Mouse (Mus musculus) kidney, embryonic 14.5 days (tissue): ENCODE measurements at regions not wholly inside any gene's neighbourhood (a gene's known extent, or its start where the extent isn't known, plus 50 kb on each side); places are given as distances from the start of the nearest gene placed in this dataset.

Experiments
- ATAC-seq: fragments of 200-750 bp; cut with Nextera tagmentation; 2 replicates; pipeline ENCODE4 v1.8.0; 2017; ENCODE audit warnings: moderate number of reproducible peaks, mild to moderate bottlenecking, moderate TSS enrichment, moderate library complexity; ENCODE audit not compliant: low FRiP score, low TSS enrichment
- H3K27ac ChIP-seq: fragments of 300-500 bp; sonication (generic); 2 replicates; pipeline ENCODE4 v1.5.1; 2014; ENCODE audit warnings: low read depth, mild to moderate bottlenecking, low read length, moderate library complexity, mixed read lengths
- H3K27me3 ChIP-seq: fragments of 300-500 bp; sonication (generic); 2 replicates; pipeline ENCODE4 v1.6.1; 2014; ENCODE audit warnings: mild to moderate bottlenecking, low read length; ENCODE audit not compliant: control insufficient read depth, insufficient read depth
- H3K36me3 ChIP-seq: fragments of 300-500 bp; sonication (generic); 2 replicates; pipeline ENCODE4 v1.6.1; 2014; ENCODE audit warnings: low read length, mixed read lengths; ENCODE audit not compliant: control insufficient read depth, insufficient read depth
- H3K4me1 ChIP-seq: fragments of 300-500 bp; sonication (generic); 2 replicates; pipeline ENCODE4 v1.6.1; 2014; ENCODE audit warnings: low read length, mixed read lengths; ENCODE audit not compliant: control insufficient read depth, insufficient read depth
- H3K4me2 ChIP-seq: fragments of 300-500 bp; sonication (generic); replicated peaks from 2 replicates; pipeline ENCODE4 v1.6.1; 2014; ENCODE audit warnings: low read depth, mild to moderate bottlenecking, low read length
- H3K4me3 ChIP-seq: fragments of 300-500 bp; sonication (generic); 2 replicates; pipeline ENCODE4 v1.5.1; 2014; ENCODE audit warnings: mild to moderate bottlenecking, low read length
- H3K9ac ChIP-seq: fragments of 300-500 bp; sonication (generic); 2 replicates; pipeline ENCODE4 v1.6.1; 2014; ENCODE audit warnings: low read depth, mild to moderate bottlenecking, low read length, moderate library complexity
- H3K9me3 ChIP-seq: fragments of 300-500 bp; sonication (generic); 2 replicates; pipeline ENCODE4 v1.6.1; 2016; ENCODE audit warnings: low read length; ENCODE audit not compliant: control insufficient read depth
- WGBS: fragments of 180-500 bp; shearing (Covaris S2); extraction: QIAGEN DNeasy Blood & Tissue Kit; methylation state at CpG from one replicate; pipeline ENCODE4 v1.1.7; 2014; 5-methylcytosine and 5-hydroxymethylcytosine counted together

- Histone ChIP-seq H3K9me3 (no peaks in the 10 kb centered on the region), H3K27ac (no peak overlapping the region), H3K27me3 (no peaks in the 10 kb centered on the region), H3K4me1 (no peaks in the 10 kb centered on the region), H3K4me2 (no peak overlapping the region), H3K9ac (no peak overlapping the region), H3K36me3 (no peaks in the 10 kb centered on the region), H3K4me3 (no peak overlapping the region)
- 62% methylated on average over 10 of the region's 10 CpGs for WGBS
- ATAC-seq: no peak
These were observed 105.2 kb upstream of the Ptch1 start for GRCm38 (mm10) chr13:63678265-63679260.

- no peak overlapping the region for H3K4me2 ChIP-seq
- no peaks in the 10 kb centered on the region for H3K9me3 ChIP-seq
- 61% methylated on average over 4 of the region's 4 CpGs for WGBS
- H3K27ac ChIP-seq: no peak overlapping the region
- no peak overlapping the region for H3K4me3 ChIP-seq
- H3K27me3 ChIP-seq: no peaks in the 10 kb centered on the region
- ATAC-seq: no peak
- no peaks in the 10 kb centered on the region for H3K36me3 ChIP-seq
- H3K9ac ChIP-seq: no peak overlapping the region
- no peaks in the 10 kb centered on the region for H3K4me1 ChIP-seq
These were observed 108.9 kb upstream of the Ptch1 start for GRCm38 (mm10) chr13:63682341-63682740.

- Histone ChIP-seq H3K4me2 (no peak overlapping the region), H3K36me3 (no peaks in the 10 kb centered on the region), H3K4me3 (no peak overlapping the region), H3K4me1 (no peaks in the 10 kb centered on the region), H3K9ac (no peak overlapping the region), H3K9me3 (no peaks in the 10 kb centered on the region), H3K27me3 (no peaks in the 10 kb centered on the region), H3K27ac (no peak overlapping the region)
- whole genome bisulfite sequencing: 91% methylated on average over 5 of the region's 5 CpGs
- no peak for ATAC-seq
These were observed 118.6 kb upstream of the Ptch1 start for GRCm38 (mm10) chr13:63691974-63692373.

DNA sequence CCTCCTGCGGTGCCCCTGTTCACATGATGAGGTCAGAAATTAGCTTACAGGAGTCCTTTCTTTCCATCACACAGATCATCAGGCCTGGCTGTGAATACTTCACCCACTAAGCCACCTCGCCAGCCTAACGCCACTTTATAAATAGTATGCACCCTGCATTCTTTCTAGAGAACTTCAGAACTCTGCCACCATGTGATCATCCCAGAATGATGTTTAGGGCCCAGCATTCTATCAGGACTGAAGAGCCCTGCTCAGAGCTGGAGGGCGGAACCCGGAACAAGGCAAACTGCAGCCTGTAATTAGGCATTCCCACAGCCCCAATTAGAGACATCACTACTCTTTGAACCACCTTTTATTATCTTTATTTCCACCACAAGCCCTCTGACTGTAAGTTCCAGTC lies 120.2 kb upstream of the Ptch1 start:
- H3K36me3 ChIP-seq: no peaks in the 10 kb centered on the region
- H3K27ac ChIP-seq: no peak overlapping the region
- no peak for ATAC-seq
- no peak overlapping the region for H3K9ac ChIP-seq
- no peaks in the 10 kb centered on the region for H3K9me3 ChIP-seq
- WGBS: 68% methylated on average over 5 of the region's 5 CpGs
- H3K27me3 ChIP-seq: no peaks in the 10 kb centered on the region
- no peak overlapping the region for H3K4me2 ChIP-seq
- H3K4me3 ChIP-seq: no peak overlapping the region
- no peaks in the 10 kb centered on the region for H3K4me1 ChIP-seq

- no peak for ATAC-seq
- Histone ChIP-seq H3K9me3 (no peaks in the 10 kb centered on the region), H3K27ac (no peak overlapping the region), H3K9ac (no peak overlapping the region), H3K36me3 (no peaks in the 10 kb centered on the region), H3K4me1 (no peaks in the 10 kb centered on the region), H3K4me3 (no peak overlapping the region), H3K27me3 (no peaks in the 10 kb centered on the region), H3K4me2 (no peak overlapping the region)
- WGBS: 61% methylated on average over 3 of the region's 3 CpGs
These were observed 118.6 kb upstream of the Ercc6l2 start for GRCm38 (mm10) chr13:63696399-63696798.

GRCm38 (mm10) chr13:63699624-63700023 lies 115.4 kb upstream of the Ercc6l2 start:
- Histone ChIP-seq H3K9me3 (no peaks in the 10 kb centered on the region), H3K4me2 (no peak overlapping the region), H3K4me1 (peaks cover 4% of the 10 kb centered on the region; the same call in 1 of the 2 replicates), H3K9ac (no peak overlapping the region), H3K27ac (no peak overlapping the region), H3K36me3 (no peaks in the 10 kb centered on the region), H3K27me3 (no peaks in the 10 kb centered on the region), H3K4me3 (no peak overlapping the region)
- ATAC-seq: no peak
- 79% methylated on average over 2 of the region's 2 CpGs for WGBS

GRCm38 (mm10) chr13:63700747-63701146 lies 114.3 kb upstream of the Ercc6l2 start:
- ATAC-seq: no peak
- Histone ChIP-seq H3K4me1 (peaks cover 4% of the 10 kb centered on the region; the same call in 1 of the 2 replicates), H3K36me3 (no peaks in the 10 kb centered on the region), H3K9me3 (no peaks in the 10 kb centered on the region), H3K27ac (peak overlapping the region; percentile 14; the same call in 1 of the 2 replicates), H3K27me3 (no peaks in the 10 kb centered on the region), H3K9ac (no peak overlapping the region), H3K4me3 (no peak overlapping the region), H3K4me2 (no peak overlapping the region)
- 62% methylated on average over 3 of the region's 3 CpGs for WGBS

DNA sequence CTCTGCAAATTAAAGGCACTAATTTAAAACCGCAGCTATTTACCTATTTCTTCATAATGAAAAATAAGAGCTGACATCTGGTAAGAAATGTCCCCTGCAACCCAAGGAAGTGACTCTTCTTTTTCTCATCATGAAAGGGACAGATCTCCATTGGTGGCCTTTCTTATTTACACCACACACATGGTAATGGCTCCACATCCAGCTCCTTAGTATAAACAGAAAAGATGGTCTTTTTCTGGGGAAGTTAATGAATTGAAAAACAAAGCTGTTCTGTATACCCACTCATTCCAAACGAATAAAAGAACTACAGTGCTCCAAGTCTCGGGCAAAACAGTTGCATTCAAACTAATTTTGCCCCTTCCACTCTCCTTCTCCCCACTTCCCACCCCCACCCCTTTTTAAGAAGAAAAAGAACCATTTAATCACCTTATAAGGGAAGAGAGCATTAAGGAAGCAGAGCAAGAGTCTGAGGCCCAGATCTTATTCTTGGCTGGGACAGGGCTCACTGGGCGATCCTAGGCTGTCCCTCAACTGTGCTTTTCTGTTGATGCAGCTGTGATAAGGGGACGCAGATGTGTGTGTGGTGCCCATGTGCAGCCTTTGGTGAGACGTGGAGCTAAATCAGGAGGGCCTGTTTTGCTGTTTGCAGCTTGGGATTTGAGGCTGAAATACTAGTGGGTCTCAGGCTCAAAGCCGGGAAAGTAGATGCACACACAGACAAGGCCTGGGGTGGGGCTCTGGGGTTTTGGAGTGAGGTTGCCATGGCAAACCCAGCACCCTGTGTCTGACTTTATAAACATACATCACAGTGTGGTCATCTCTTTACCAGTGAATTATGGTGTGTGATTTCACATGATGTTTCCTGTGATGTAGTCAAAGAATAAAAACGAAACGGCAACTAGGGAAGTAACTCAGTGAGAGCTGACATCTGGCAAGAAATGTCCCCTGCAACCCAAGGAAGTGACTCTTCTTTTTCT lies 113.6 kb upstream of the Ercc6l2 start:
- Histone ChIP-seq H3K27ac (peak overlapping the region; percentile 47; the same call in 1 of the 2 replicates), H3K4me3 (no peak overlapping the region), H3K36me3 (no peaks in the 10 kb centered on the region), H3K27me3 (no peaks in the 10 kb centered on the region), H3K4me1 (peaks cover 4% of the 10 kb centered on the region; the same call in 1 of the 2 replicates), H3K4me2 (no peak overlapping the region), H3K9ac (no peak overlapping the region), H3K9me3 (no peaks in the 10 kb centered on the region)
- ATAC-seq: no peak
- WGBS: 30% methylated on average over 9 of the region's 9 CpGs
